Mouse (Mus musculus): ENCODE measurements around the gene Ctnnbl1.
A peak's percentile ranks its signal among the peaks of the same experiment; 100 is the strongest.

Ctnnbl1 gene

GRCm38 (mm10) chr2:157736854-157737850, at the start of gene Ctnnbl1:
Gene Ctnnbl1, plus strand, starts transcription at chr2:157737401.
- DNase-seq (ENCODE audit: low read depth) = peak; percentile 100

DNA sequence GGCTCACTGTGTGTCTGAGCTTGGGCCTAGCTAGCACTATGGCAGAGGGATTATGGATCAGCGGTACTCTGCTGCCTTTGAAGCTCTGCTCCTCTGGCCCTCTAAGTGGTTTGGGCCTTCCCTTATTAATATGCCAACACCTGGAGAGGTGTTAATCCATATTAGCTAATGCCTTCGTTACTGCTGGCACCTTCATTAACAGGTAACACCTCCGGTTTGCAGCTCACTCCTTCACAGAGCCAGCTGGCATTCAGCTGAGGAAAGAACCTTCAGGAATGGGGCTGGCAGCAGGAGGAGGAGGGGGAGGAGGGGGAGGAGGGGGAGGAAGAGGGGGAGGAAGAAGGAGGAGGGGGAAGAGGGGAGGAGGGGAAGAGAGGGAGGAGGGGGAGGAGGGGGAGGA, 49.7 kb upstream of the Ctnnbl1 start:
- DNase-seq (ENCODE audit: low read depth) = no peak

DNA sequence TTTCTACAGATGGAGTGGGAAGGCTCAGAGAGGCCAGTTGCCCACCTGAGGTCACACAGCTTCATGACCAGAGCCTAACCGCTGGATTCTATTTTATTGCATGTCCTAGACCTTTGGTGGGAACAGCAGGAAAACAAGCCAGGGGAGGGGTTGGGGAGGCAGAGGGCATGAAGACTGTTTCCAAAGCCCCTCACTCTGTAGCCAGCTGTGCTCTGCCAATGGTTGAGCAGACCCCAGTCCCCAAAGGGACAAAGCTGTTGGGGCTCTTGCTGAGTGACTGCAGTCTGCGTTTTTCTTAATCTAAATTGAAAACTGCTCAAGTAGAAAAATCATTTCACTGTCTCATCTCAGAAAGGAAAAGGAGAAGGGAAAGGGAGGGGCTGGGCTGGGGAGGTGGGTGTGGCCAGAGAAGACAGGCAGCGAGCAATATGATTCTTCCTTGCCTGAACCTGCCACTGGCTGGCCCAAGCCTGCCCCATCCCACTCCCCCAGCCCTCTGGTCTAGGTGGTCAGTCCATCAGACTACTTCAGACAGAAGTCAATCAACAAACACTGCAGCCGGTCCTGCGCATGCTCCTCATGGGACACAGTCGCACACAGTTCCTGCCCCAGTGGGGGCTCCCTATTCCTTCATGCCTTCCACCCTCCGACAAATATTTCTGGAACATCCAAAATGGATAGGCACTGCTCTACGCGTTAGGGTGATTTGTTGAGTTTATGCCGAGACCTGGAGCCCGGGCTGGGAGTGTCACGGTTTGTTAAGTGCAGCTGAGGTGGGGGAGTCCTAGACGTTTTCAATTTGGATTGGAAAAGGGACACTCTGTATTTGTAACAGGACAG, 45.7 kb upstream of the Ctnnbl1 start:
- no peak for DNase-seq (ENCODE audit: low read depth)

DNA sequence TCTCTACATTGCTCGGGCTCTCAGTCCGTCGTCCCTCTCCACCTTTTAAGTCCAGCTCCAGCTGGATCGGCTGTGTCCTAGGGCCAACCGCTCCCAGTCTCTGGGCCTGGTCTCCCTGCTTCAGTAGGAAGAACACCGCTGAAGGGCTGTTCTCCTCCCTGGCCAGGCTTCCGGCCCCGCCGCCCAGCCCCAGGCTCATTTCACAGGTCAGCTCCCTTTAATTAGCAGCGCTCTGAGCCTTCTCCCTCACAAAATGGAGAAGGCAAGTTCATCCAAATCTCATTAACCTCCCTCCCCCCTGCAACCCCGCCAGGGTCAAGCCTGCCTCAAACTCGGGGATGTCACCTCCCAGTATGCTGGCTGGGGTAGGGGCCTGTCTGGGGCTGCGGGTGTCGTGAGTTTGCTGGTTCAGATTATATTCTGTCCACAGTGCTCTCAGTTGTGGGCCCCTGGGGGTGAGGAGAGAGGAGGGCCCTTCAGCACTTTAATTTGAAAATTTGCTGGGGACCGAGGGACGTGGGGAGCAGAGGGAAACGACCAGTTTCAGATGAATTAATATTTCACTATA, 44.8 kb upstream of the Ctnnbl1 start:
- no peak for DNase-seq (ENCODE audit: low read depth)

- DNase-seq (ENCODE audit: low read depth) = no peak
Measured at GRCm38 (mm10) chr2:157693576-157693975, 43.6 kb upstream of the Ctnnbl1 start.

DNA sequence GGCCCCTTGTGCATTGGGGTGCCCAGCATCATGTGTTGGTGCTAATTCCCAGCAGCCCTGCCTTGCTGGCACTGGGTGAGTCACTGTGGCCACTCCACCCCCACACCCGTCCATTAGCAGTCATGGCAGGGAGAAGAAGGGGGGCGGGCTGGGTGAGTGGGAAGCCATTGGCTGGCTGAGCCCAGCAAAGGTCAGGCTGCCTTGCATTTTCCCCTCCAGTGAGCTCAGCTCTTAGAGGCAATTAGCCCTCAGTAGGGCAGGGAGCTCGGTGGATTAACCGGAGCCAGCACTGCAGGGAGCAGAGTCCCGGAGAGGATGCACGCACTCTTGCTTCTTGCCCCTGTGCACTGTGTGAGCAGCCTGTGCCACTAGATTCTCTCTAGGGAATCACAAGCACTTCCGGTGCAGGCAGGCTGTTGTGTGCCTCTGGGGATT, 40.9 kb upstream of the Ctnnbl1 start:
- no peak for DNase-seq (ENCODE audit: low read depth)

- DNase-seq (ENCODE audit: low read depth) = no peak
Measured at GRCm38 (mm10) chr2:157703155-157703554, 34.0 kb upstream of the Ctnnbl1 start.

GRCm38 (mm10) chr2:157704991-157705776, 32.0 kb upstream of the Ctnnbl1 start:
- DNase-seq (ENCODE audit: low read depth) = no peak

GRCm38 (mm10) chr2:157705777-157706158, 31.4 kb upstream of the Ctnnbl1 start:
- no peak for DNase-seq (ENCODE audit: low read depth)

- DNase-seq (ENCODE audit: low read depth) = peak; percentile 21
Measured at GRCm38 (mm10) chr2:157707191-157707923, 29.8 kb upstream of the Ctnnbl1 start.

DNA sequence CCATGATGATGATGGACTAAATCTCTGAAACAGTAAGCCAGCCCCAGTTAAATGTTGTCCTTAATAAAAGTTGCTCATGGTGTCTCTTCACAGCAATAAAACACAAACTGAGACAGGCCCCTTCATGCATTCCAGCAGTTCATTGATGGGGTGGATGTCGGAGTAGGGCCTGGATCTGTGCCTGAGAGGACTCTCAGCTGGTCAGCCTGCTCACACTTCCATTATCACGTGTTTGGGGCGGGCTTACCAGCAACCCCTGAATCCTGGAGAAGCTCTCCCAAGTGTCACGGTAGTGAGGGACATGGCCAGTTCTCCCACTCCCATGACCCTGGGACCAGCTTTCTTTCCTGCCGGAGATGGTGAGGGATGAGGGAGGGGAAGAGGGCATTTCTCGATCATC, 24.5 kb upstream of the Ctnnbl1 start:
- DNase-seq (ENCODE audit: low read depth) = no peak

GRCm38 (mm10) chr2:157715586-157716191, 21.5 kb upstream of the Ctnnbl1 start:
- peak; percentile 81 for DNase-seq (ENCODE audit: low read depth)

DNA sequence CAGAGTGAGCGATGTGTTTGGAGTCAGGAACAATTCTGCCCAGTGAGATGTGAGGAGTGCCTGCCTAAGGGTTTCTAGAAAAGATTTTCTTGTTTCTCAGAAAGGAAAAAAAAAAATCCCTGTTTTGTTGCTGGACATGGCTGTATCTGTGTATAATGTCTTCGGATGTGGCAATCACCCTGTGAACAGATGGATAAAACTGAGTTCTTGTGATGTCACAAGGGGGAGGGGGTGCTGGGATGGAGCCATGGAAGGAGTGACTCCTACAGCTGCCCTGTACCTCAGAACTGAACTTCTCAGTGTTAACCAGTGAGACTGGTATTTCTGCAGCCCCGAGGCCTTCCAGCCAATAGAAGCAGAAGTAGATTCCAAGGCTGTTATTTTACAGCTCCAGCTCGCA, 18.8 kb upstream of the Ctnnbl1 start:
- peak; percentile 72 for DNase-seq (ENCODE audit: low read depth)

GRCm38 (mm10) chr2:157723883-157724573, 13.2 kb upstream of the Ctnnbl1 start:
- peak; percentile 20 for DNase-seq (ENCODE audit: low read depth)

- no peak for DNase-seq (ENCODE audit: low read depth)
Measured at GRCm38 (mm10) chr2:157724574-157724914, 12.7 kb upstream of the Ctnnbl1 start.

GRCm38 (mm10) chr2:157744619-157745018, 7.4 kb downstream of the Ctnnbl1 start:
- no peak for DNase-seq (ENCODE audit: low read depth)

GRCm38 (mm10) chr2:157745735-157746134, 8.5 kb downstream of the Ctnnbl1 start:
- DNase-seq (ENCODE audit: low read depth) = no peak

DNA sequence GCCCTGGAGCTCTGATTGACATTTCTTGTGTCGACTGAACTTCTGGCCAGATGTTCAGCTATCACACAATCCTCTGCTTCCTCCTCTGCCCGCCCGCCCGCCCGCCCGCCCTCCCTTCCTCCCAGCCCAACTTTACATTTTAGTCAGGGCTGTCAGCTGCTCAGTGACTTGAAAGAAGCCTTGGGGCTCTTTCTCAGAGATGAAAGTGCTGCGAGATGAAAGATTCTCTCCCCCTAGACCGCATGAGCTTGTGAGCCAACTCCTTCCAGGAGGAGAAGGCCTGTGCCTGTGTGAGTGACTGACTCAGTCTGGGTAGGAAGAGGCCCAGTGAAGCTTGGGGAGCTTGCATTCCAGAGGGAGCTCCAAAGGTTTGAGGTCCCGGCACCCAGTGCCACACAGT, 9.4 kb downstream of the Ctnnbl1 start:
- DNase-seq (ENCODE audit: low read depth) = no peak

GRCm38 (mm10) chr2:157747989-157748388, 10.8 kb downstream of the Ctnnbl1 start:
- DNase-seq (ENCODE audit: low read depth) = no peak

DNA sequence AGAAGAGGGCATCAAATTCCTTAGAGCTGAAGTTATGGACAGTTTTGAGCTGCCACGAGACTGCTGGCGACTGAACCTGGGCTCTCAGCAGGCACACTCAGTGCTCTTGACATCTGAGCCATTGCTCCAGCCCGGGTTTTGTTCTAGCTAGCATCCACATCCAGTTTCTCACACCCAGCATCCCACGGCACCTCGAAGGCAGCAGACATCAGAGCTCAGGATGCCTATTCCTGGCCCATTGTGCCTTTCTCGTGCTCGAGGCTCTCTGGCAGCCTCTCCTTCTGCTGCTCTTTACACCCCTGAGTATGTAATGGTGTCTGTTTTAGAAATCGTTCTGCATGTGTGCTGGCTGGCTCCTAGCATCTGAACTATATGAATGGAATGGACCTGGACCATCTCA, 13.3 kb downstream of the Ctnnbl1 start:
- DNase-seq (ENCODE audit: low read depth) = no peak
